Mouse (Mus musculus) midbrain, embryonic 13.5 days (tissue): ENCODE results near the gene Nuak1. TPM values are rescaled to one million over a fixed set of nuclear protein-coding genes. Genes with fewer than 3 reads are reported as not detected.

Experiments
- ATAC-seq: fragments of 200-750 bp; cut with Nextera tagmentation; 2 replicates; pipeline ENCODE4 v1.8.0; 2017; ENCODE audit warnings: mild to moderate bottlenecking, moderate TSS enrichment, moderate library complexity
- H3K27ac ChIP-seq: fragments of 300-500 bp; sonication (generic); 2 replicates; pipeline ENCODE4 v1.5.1; 2015; ENCODE audit warnings: inconsistent platforms, mild to moderate bottlenecking, moderate library complexity
- H3K27me3 ChIP-seq: fragments of 300-500 bp; sonication (generic); 2 replicates; pipeline ENCODE4 v1.6.1; 2015; ENCODE audit warnings: mild to moderate bottlenecking, inconsistent platforms
- H3K36me3 ChIP-seq: fragments of 300-500 bp; sonication (generic); 2 replicates; pipeline ENCODE4 v1.6.1; 2015; ENCODE audit warnings: mild to moderate bottlenecking, inconsistent platforms
- H3K4me1 ChIP-seq: fragments of 300-500 bp; sonication (generic); replicated peaks from 2 replicates; pipeline ENCODE4 v1.6.1; 2015; ENCODE audit warnings: inconsistent platforms
- H3K4me2 ChIP-seq: fragments of 300-500 bp; sonication (generic); replicated peaks from 2 replicates; pipeline ENCODE4 v1.6.1; 2015; ENCODE audit warnings: moderate library complexity, mild to moderate bottlenecking, inconsistent platforms
- H3K4me3 ChIP-seq: fragments of 300-500 bp; sonication (generic); replicated peaks from 2 replicates; pipeline ENCODE4 v1.5.1; 2015; ENCODE audit warnings: mild to moderate bottlenecking, inconsistent platforms
- H3K9ac ChIP-seq: fragments of 300-500 bp; sonication (generic); replicated peaks from 2 replicates; pipeline ENCODE4 v1.6.1; 2015; ENCODE audit warnings: mild to moderate bottlenecking, inconsistent platforms
- H3K9me3 ChIP-seq: fragments of 300-500 bp; sonication (generic); 2 replicates; pipeline ENCODE4 v1.6.1; 2016; ENCODE audit warnings: mild to moderate bottlenecking, inconsistent platforms
- WGBS: fragments of 180-500 bp; shearing (Covaris S2); methylation state at CpG from one replicate; pipeline ENCODE4 v1.1.7; 2015; 5-methylcytosine and 5-hydroxymethylcytosine counted together
- polyA plus RNA-seq: library from polyadenylated mRNA; unstranded; fragments of >200 nt; fragmentation: Nextera tagmentation; extraction: Ambion mirVana; gene quantifications from 2 replicates; pipeline ENCODE4 v1.2.1, GENCODE M21; 2015

The Nuak1 gene
- polyA plus RNA-seq, 1 experiment from 2014 or later: 5.0 TPM

DNA sequence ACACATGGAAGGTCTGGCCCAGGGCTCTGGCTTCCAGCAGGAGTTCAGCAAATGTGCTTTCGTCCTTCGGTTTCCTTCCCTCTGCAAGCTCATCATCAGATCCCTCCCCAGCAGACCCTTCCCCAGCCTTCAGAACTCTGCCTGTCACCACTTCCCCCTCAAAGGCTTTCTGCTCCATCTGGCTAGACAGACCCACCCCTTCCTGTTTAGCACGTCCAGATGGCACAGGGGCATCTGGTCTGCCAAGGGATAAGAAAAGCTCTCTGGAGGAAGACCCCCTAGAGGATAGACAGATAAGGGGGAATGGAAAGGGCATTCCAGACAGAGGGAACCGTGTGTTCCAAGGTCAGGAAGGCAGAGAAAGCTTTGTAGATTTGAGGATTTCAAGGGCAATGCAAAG is 53.1 kb downstream of the Nuak1 start:
- H3K4me2 ChIP-seq: no peak overlapping the region
- H3K9ac ChIP-seq: no peak overlapping the region
- H3K27ac ChIP-seq: 0 out of 2 replicates have a peak overlapping the region, but pooled peaks have one; percentile 3
- no peaks in the 10 kb centered on the region; the same call in 1 of the 2 replicates for H3K36me3 ChIP-seq
- H3K9me3 ChIP-seq: no peaks in the 10 kb centered on the region
- no peak overlapping the region for H3K4me3 ChIP-seq
- peaks cover 74% of the 10 kb centered on the region for H3K4me1 ChIP-seq
- ATAC-seq: no peak
- 32% methylated on average over 4 of the region's 4 CpGs for WGBS
- H3K27me3 ChIP-seq: no peaks in the 10 kb centered on the region

DNA sequence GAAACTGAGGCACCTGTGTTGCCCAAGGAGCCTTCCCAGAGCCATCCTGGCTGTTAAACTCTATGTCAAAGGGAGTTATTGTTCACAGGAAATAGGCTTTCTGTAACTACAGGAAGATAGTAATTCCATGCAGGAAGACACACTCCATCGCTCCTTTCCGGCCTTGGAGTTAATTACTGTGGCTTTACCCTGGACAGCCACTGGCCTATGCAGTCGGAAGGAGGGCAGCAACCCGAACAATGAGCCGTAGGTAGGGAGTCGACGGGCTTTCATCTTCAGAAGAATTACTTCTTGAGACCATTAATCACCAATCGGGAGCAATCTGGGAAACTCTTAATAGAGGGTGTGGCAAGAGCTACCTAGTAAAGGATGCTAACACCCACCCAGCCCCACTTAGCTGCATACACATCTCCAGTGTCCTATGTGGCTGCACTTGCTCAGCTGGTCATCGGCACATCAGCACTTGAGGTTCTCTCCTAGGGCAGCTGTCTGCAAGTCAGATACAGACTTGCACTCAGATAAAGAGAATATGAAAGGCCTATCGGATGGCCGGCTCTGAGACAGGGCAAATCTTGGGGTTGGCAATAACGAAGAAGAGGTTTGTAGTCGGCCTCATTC is 53.7 kb downstream of the Nuak1 start:
- no peak for ATAC-seq
- WGBS: 65% methylated on average over 13 of the region's 13 CpGs
- H3K27ac ChIP-seq: 0 out of 2 replicates have a peak overlapping the region, but pooled peaks have one; percentile 3
- H3K9me3 ChIP-seq: no peaks in the 10 kb centered on the region
- no peak overlapping the region for H3K9ac ChIP-seq
- no peaks in the 10 kb centered on the region; the same call in 1 of the 2 replicates for H3K36me3 ChIP-seq
- H3K4me3 ChIP-seq: no peak overlapping the region
- peaks cover 68% of the 10 kb centered on the region for H3K4me1 ChIP-seq
- no peak overlapping the region for H3K4me2 ChIP-seq
- H3K27me3 ChIP-seq: no peaks in the 10 kb centered on the region

DNA sequence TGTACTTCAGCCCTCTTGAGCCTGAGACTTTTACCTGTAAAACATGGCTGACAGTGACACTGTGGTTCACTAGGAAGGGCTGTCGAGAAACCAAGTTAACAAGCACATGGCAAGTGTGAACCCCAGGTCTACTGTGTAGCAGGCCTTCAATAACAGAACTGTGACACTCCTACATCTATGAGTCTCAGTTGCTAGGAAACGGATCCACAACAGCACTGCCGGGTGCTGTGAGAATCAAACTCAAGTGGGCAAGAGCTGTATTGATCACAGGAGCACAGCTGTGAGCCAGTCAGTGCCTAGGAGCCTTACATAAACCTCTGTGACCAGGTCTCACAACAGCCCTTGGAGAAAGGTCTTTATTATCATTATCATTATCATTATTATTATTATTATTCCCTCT is 54.2 kb downstream of the Nuak1 start:
- ATAC-seq: 0 out of 2 replicates have a peak, but pooled peaks have one; percentile 5
- 46% methylated on average over 3 of the region's 3 CpGs for WGBS
- no peak overlapping the region for H3K27ac ChIP-seq

DNA sequence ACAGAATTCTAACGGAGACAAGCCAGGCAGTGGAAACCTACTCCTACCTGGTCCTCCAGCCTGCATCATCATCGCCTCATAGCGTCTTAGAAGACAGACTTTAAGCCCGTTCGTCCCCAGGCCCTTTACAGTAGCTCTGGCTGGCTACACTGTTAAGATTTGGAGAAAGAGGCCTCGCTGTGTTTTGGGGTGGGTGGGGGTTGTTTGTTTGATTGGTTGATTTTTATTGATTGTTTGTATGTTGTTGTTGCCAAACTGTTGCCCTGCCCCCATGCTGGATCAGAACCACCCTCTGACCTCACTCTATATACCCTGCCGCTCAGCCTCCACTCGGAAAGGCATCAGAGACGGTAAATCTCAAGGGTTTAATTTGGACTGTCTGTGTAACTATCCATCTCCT is 55.6 kb downstream of the Nuak1 start:
- no peaks in the 10 kb centered on the region for H3K9me3 ChIP-seq
- no peaks in the 10 kb centered on the region for H3K36me3 ChIP-seq
- no peak for ATAC-seq
- H3K4me2 ChIP-seq: no peak overlapping the region
- no peaks in the 10 kb centered on the region for H3K27me3 ChIP-seq
- no peak overlapping the region for H3K9ac ChIP-seq
- no peak overlapping the region for H3K4me3 ChIP-seq
- peaks cover 67% of the 10 kb centered on the region for H3K4me1 ChIP-seq
- H3K27ac ChIP-seq: no peak overlapping the region
- WGBS: 81% methylated on average over 9 of the region's 9 CpGs

More for the DNA sequence above, 54.2 kb downstream of the Nuak1 start:
- H3K4me1 ChIP-seq: peaks cover 68% of the 10 kb centered on the region
- H3K9me3 ChIP-seq: no peaks in the 10 kb centered on the region
- H3K4me2 ChIP-seq: no peak overlapping the region
- no peak overlapping the region for H3K9ac ChIP-seq
- H3K4me3 ChIP-seq: no peak overlapping the region
- H3K27me3 ChIP-seq: no peaks in the 10 kb centered on the region
- no peaks in the 10 kb centered on the region; the same call in 1 of the 2 replicates for H3K36me3 ChIP-seq

DNA sequence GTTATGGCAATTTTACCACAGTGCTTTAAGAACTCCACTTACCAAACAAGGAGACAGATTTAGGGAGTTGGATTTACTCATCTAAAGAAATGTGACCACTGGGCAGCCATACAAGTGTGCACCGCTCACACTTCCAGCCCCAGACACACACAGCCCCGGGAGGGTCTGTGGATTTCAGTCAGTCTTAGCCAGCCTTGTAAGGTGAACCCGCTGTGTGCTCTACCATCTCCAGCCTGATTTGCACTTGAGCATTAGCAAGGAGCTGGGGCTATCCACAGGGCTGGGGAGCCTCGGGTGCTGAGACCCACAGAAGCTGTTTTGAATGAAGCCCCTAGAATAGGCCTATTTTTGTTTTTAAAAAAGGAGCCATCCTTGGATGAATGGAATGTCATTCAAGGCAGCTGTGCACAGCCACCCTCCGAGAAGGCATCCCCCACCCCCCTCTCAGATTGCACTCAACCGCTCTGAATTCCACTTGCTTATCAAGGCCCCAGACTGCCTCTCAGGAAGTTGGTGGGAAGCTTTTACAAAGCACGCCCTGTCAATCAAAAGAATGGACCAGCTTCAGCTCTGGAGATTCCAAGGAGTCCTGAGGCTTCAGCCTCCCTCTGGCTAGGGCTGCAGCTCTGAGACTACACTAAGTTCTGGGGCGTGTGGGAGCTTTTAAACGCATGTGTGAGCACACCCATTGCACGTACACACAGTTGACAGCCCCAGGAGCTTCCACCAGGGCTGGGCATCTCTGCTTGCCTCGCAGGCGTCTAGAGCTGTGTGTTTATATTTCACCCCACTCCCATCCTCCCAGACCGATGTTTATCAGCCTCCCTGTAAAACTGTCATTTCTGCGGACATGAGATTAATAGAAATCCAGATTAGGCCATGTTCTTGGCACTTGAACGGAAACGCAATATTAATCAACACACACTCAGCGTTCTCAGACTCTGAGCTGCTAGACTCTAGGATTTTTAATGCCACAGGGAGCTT is 57.2 kb downstream of the Nuak1 start:
- H3K9me3 ChIP-seq: no peaks in the 10 kb centered on the region
- H3K9ac ChIP-seq: no peak overlapping the region
- peaks cover 8% of the 10 kb centered on the region for H3K36me3 ChIP-seq
- H3K4me2 ChIP-seq: 0 out of 2 replicates have a peak overlapping the region, but pooled peaks have one; percentile 12
- no peaks in the 10 kb centered on the region for H3K27me3 ChIP-seq
- ATAC-seq: peak; percentile 85
- 16% methylated on average over 17 of the region's 17 CpGs for WGBS
- peaks cover 51% of the 10 kb centered on the region for H3K4me1 ChIP-seq
- peak overlapping the region; percentile 67 for H3K27ac ChIP-seq
- no peak overlapping the region for H3K4me3 ChIP-seq

DNA sequence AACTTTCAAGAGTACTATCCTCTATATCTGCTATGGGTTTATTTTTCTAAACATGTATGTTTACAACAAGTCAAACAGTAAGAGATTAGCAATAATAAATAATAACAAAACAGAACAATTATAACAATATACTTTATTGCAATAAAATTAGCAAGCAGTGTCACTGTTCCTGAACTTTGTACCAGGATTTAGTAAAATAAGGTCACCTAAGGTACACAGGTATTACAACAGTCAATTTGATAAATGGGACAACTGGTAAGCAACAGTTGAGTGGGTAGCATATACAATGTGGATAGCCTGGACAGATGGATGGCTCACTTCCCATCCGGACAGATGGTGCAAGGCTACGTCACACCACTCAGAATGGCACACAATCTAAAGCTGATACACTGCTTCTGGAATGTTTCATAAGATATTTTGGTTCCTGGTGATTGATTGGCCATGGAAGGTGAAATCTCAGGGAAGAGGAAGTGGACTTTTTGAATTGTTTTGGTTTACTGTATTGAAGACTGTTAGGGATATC is 59.1 kb downstream of the Nuak1 start:
- Histone ChIP-seq H3K27ac (no peak overlapping the region), H3K4me3 (no peak overlapping the region), H3K27me3 (no peaks in the 10 kb centered on the region), H3K9me3 (no peaks in the 10 kb centered on the region), H3K4me2 (no peak overlapping the region), H3K4me1 (peaks cover 33% of the 10 kb centered on the region), H3K36me3 (peaks cover 18% of the 10 kb centered on the region), H3K9ac (no peak overlapping the region)
- no peak for ATAC-seq
- 90% methylated on average over 2 of the region's 2 CpGs for whole genome bisulfite sequencing

DNA sequence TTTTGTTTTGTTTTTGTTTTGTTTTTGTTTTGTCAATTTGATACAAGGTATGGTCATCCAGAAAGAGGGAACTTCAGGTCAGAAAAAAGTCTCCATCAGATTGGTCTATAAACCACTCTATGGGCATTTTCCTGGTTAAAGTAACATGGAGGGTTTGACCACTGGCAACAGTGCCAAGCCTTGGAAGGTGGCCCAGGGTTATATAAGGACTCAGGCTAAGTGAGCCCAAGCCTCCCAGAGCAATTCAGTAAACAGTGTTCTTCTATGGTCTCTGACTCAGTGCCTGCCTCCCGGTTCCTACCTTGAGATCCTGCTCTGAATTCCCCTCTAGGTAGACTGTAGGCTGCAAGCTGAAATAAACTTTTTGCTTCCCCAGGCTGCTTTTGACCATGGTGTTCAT is 61.0 kb downstream of the Nuak1 start:
- H3K36me3 ChIP-seq: peaks cover 33% of the 10 kb centered on the region
- no peak overlapping the region for H3K27ac ChIP-seq
- no peaks in the 10 kb centered on the region for H3K9me3 ChIP-seq
- H3K27me3 ChIP-seq: no peaks in the 10 kb centered on the region
- no peak overlapping the region for H3K9ac ChIP-seq
- H3K4me3 ChIP-seq: no peak overlapping the region
- H3K4me1 ChIP-seq: peaks cover 17% of the 10 kb centered on the region
- WGBS: 100% methylated on average over 1 of the region's 1 CpGs
- ATAC-seq: no peak
- no peak overlapping the region for H3K4me2 ChIP-seq

DNA sequence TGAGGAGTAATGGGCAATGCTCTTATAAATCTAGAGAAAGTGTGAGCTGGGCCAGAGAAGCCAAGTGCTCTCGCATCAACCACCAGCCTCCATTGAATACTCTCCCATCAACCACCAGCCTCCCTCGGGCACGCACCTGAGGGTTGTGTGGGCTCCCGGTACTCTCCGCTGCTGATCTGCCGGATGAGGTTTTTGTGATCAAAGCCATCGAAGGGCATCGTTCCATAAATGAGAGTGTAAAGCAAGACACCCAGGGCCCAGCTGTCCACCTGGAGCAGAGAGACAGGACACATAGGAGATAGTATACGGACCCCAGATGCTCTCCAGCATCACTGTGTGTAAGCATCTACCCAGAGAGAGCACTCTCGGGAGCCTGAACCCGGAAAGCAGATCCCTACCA is 62.4 kb downstream of the Nuak1 start:
- no peak for ATAC-seq
- no peak overlapping the region for H3K9ac ChIP-seq
- WGBS: 95% methylated on average over 11 of the region's 11 CpGs

DNA sequence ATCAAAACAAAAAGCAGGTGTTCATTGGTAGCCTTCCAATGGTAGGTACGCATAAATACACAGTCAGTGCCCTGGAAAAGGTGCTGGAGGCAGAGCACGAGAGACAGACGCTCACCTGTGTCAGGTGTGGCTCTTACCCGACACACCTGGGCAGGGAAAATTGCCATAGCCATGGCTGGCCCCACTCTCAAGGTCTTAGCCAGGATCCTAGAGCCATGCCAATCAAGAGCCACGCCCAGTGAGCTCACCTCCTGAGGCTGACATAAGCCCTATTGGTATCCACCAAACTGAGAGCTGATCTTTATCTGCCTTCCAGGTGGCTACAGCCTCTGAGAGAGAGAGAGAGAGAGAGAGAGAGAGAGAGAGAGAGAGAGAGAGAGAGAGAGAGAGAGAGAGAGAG is 64.1 kb downstream of the Nuak1 start:
- H3K27me3 ChIP-seq: no peaks in the 10 kb centered on the region
- no peaks in the 10 kb centered on the region for H3K9me3 ChIP-seq
- 95% methylated on average over 5 of the region's 5 CpGs for WGBS
- no peak for ATAC-seq
- H3K4me3 ChIP-seq: no peak overlapping the region
- H3K36me3 ChIP-seq: peaks cover 46% of the 10 kb centered on the region
- no peak overlapping the region for H3K27ac ChIP-seq
- H3K4me2 ChIP-seq: no peak overlapping the region
- H3K9ac ChIP-seq: no peak overlapping the region
- peaks cover 24% of the 10 kb centered on the region for H3K4me1 ChIP-seq

More for the DNA sequence above, 62.4 kb downstream of the Nuak1 start:
- Histone ChIP-seq H3K4me2 (no peak overlapping the region), H3K36me3 (peaks cover 46% of the 10 kb centered on the region), H3K9me3 (no peaks in the 10 kb centered on the region), H3K4me1 (peaks cover 10% of the 10 kb centered on the region), H3K27ac (no peak overlapping the region), H3K27me3 (no peaks in the 10 kb centered on the region), H3K4me3 (no peak overlapping the region)

DNA sequence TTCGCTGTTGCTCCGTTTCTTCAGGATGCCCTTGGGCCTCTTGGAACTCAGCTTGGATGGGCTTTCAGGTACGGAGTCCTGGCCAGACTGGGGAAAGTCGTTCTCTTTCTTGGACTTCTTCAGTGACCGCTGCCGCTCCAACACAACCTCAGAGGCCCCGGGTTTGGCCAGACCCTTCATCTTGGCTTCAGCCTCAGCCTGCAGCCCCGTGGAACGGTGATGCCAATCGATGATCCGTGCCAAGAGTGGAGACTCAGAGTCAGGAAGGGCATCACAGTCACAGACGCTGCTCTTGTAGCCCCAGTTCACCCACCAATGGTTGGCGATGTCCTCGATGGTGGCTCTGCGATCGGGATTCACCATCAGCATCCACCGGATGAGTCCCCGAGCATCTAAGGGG is 65.4 kb downstream of the Nuak1 start:
- no peak overlapping the region for H3K27ac ChIP-seq
- ATAC-seq: no peak
- 97% methylated on average over 18 of the region's 18 CpGs for WGBS
- no peaks in the 10 kb centered on the region for H3K9me3 ChIP-seq
- no peak overlapping the region for H3K4me3 ChIP-seq
- H3K4me2 ChIP-seq: no peak overlapping the region
- H3K4me1 ChIP-seq: peaks cover 25% of the 10 kb centered on the region
- H3K9ac ChIP-seq: no peak overlapping the region
- peaks cover 46% of the 10 kb centered on the region for H3K36me3 ChIP-seq
- no peaks in the 10 kb centered on the region for H3K27me3 ChIP-seq

DNA sequence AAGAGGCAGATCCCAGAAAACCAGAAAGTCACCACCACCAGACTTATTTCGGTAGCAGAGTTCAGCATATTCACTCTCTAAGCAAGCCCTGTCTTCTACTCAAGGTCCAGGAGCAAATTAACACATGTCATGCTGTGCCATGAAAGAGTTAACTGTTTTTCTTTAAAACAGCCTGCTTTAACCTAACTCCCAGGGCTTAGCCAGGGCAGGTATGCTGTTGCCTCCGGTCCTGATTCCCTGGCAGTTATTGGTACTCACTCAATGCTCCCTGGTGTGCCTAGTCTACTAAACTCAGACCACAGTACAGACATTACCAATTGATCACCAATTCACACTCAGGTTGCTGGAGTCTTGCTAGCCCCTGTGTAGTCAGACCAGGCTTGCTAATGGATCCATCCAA is 66.9 kb downstream of the Nuak1 start:
- Histone ChIP-seq H3K27ac (no peak overlapping the region), H3K9ac (no peak overlapping the region), H3K9me3 (no peaks in the 10 kb centered on the region), H3K4me2 (no peak overlapping the region), H3K4me3 (no peak overlapping the region), H3K4me1 (peaks cover 25% of the 10 kb centered on the region), H3K27me3 (no peaks in the 10 kb centered on the region), H3K36me3 (peaks cover 42% of the 10 kb centered on the region)
- 86% methylated on average over 2 of the region's 2 CpGs for WGBS
- ATAC-seq: no peak
